Mouse (Mus musculus): ENCODE data around the gene Alad. TPM values are rescaled to one million over a fixed set of nuclear protein-coding genes. Genes with fewer than 3 reads are reported as not detected.

Alad gene
- polyA plus RNA-seq, 2 experiments: 296 to 629 TPM

- Histone ChIP-seq H3K4me3 (ENCODE audit: insufficient read depth in 1 of 2, low read depth in 2 of 2, low read length in 2 of 2) (peak overlapping the region; percentile 92 to 98), H3K9ac (replicated peaks) (peak overlapping the region; percentile 100), H3K4me2 (ENCODE audit: low read depth) (peak overlapping the region; percentile 87), H3K9me3 (ENCODE audit: control insufficient read depth, low read length) (no peaks in the 10 kb centered on the region), H3K4me1 (replicated peaks; ENCODE audit: control insufficient read depth in 2 of 2, insufficient read depth in 2 of 2, low read length in 1 of 2) (peaks cover 24 to 53% of the 10 kb centered on the region in 2 experiments), H3K27me3 (ENCODE audit: control insufficient read depth, insufficient read depth, low read length) (no peaks in the 10 kb centered on the region), H3K36me3 (replicated peaks; ENCODE audit: control insufficient read depth, insufficient read depth, low read depth) (peaks cover 42% of the 10 kb centered on the region), H3K27ac (peak overlapping the region; percentile 98)
- ATAC-seq (ENCODE audit: insufficient read depth): peak; percentile 90
- 7% methylated on average over 1 of the region's 1 CpGs for WGBS (ENCODE audit: insufficient replicate concordance)
- TF ChIP-seq CTCF (IDR thresholded peaks at IDR 0.05; ENCODE audit: low read depth): no peak
- TF ChIP-seq EP300 (IDR thresholded peaks at IDR 0.05; ENCODE audit: low read depth): peak; percentile 96
- peak; percentile 96 to 100 (median 98) for DNase-seq (ENCODE audit: low read depth in 3 of 3, low spot score in 3 of 3)
Measured at GRCm38 (mm10) chr4:62516579-62516978, 3.1 kb downstream of the Alad start.

GRCm38 (mm10) chr4:62516079-62516478 is 3.6 kb downstream of the Alad start:
- Histone ChIP-seq H3K36me3 (replicated peaks; ENCODE audit: control insufficient read depth, insufficient read depth, low read depth) (peaks cover 47% of the 10 kb centered on the region), H3K9ac (replicated peaks) (peak overlapping the region; percentile 100), H3K27me3 (ENCODE audit: control insufficient read depth, insufficient read depth, low read length) (no peaks in the 10 kb centered on the region), H3K4me2 (ENCODE audit: low read depth) (peak overlapping the region; percentile 87), H3K4me1 (replicated peaks; ENCODE audit: control insufficient read depth in 2 of 2, insufficient read depth in 2 of 2, low read length in 1 of 2) (peaks cover 25 to 52% of the 10 kb centered on the region in 2 experiments), H3K4me3 (ENCODE audit: insufficient read depth in 1 of 2, low read depth in 2 of 2, low read length in 2 of 2) (peak overlapping the region; percentile 92 to 98), H3K9me3 (ENCODE audit: control insufficient read depth, low read length) (no peaks in the 10 kb centered on the region), H3K27ac (peak overlapping the region; percentile 98)
- TF ChIP-seq CTCF (IDR thresholded peaks at IDR 0.05; ENCODE audit: low read depth) (peak; percentile 56), EP300 (IDR thresholded peaks at IDR 0.05; ENCODE audit: low read depth) (no peak)
- ATAC-seq (ENCODE audit: insufficient read depth) (peak; percentile 38; the same call in 1 of the 2 replicates), DNase-seq (ENCODE audit: low read depth in 3 of 3, low spot score in 3 of 3) (no peak)
- WGBS (ENCODE audit: insufficient replicate concordance): 12% methylated on average over 2 of the region's 2 CpGs

- DNase-seq (ENCODE audit: low read depth in 3 of 3, low spot score in 3 of 3) (no peak), ATAC-seq (ENCODE audit: insufficient read depth) (0 out of 2 replicates have a peak, but pooled peaks have one; percentile 7)
- H3K9ac ChIP-seq (replicated peaks): peak overlapping the region; percentile 100
- WGBS (ENCODE audit: insufficient replicate concordance): 7% methylated on average over 3 of the region's 3 CpGs
- peaks cover 22 to 49% of the 10 kb centered on the region in 2 experiments for H3K4me1 ChIP-seq (replicated peaks; ENCODE audit: control insufficient read depth in 2 of 2, insufficient read depth in 2 of 2, low read length in 1 of 2)
- H3K27me3 ChIP-seq (ENCODE audit: control insufficient read depth, insufficient read depth, low read length): no peaks in the 10 kb centered on the region
- peak overlapping the region; percentile 92 to 98 for H3K4me3 ChIP-seq (ENCODE audit: insufficient read depth in 1 of 2, low read depth in 2 of 2, low read length in 2 of 2)
- peaks cover 53% of the 10 kb centered on the region for H3K36me3 ChIP-seq (replicated peaks; ENCODE audit: control insufficient read depth, insufficient read depth, low read depth)
- peak overlapping the region; percentile 98 for H3K27ac ChIP-seq
- H3K4me2 ChIP-seq (ENCODE audit: low read depth): peak overlapping the region; percentile 87
- TF ChIP-seq EP300 (IDR thresholded peaks at IDR 0.05; ENCODE audit: low read depth) (0 out of 2 replicates have a peak, but pooled peaks have one; percentile 31), CTCF (IDR thresholded peaks at IDR 0.05; ENCODE audit: low read depth) (no peak)
- no peaks in the 10 kb centered on the region for H3K9me3 ChIP-seq (ENCODE audit: control insufficient read depth, low read length)
Measured at GRCm38 (mm10) chr4:62515490-62515889, 4.2 kb downstream of the Alad start.

GRCm38 (mm10) chr4:62514995-62515394 is 4.7 kb downstream of the Alad start:
- peak overlapping the region; percentile 100 for H3K9ac ChIP-seq (replicated peaks)

GRCm38 (mm10) chr4:62513998-62514506 is 5.7 kb downstream of the Alad start:
- Histone ChIP-seq H3K36me3 (replicated peaks; ENCODE audit: control insufficient read depth, insufficient read depth, low read depth) (peaks cover 67% of the 10 kb centered on the region), H3K27ac (peak overlapping the region; percentile 28), H3K4me2 (ENCODE audit: low read depth) (peak overlapping the region; percentile 87), H3K9me3 (ENCODE audit: control insufficient read depth, low read length) (no peaks in the 10 kb centered on the region), H3K9ac (replicated peaks) (peak overlapping the region; percentile 46), H3K27me3 (ENCODE audit: control insufficient read depth, insufficient read depth, low read length) (no peaks in the 10 kb centered on the region), H3K4me1 (replicated peaks; ENCODE audit: control insufficient read depth in 2 of 2, insufficient read depth in 2 of 2, low read length in 1 of 2) (peaks cover 20 to 49% of the 10 kb centered on the region in 2 experiments), H3K4me3 (ENCODE audit: insufficient read depth in 1 of 2, low read depth in 2 of 2, low read length in 2 of 2) (peak overlapping the region; percentile 45 to 98)
- ATAC-seq (ENCODE audit: insufficient read depth) (no peak), DNase-seq (ENCODE audit: low read depth in 3 of 3, low spot score in 3 of 3) (no peak)
- WGBS (ENCODE audit: insufficient replicate concordance): 50% methylated on average over 11 of the region's 11 CpGs
- TF ChIP-seq CTCF (IDR thresholded peaks at IDR 0.05; ENCODE audit: low read depth) (peak; percentile 24; the same call in 1 of the 2 replicates), EP300 (IDR thresholded peaks at IDR 0.05; ENCODE audit: low read depth) (no peak)

More at GRCm38 (mm10) chr4:62514995-62515394, 4.7 kb downstream of the Alad start:
- WGBS (ENCODE audit: insufficient replicate concordance): 60% methylated on average over 7 of the region's 7 CpGs
- Histone ChIP-seq H3K4me1 (replicated peaks; ENCODE audit: control insufficient read depth in 2 of 2, insufficient read depth in 2 of 2, low read length in 1 of 2) (peaks cover 20 to 49% of the 10 kb centered on the region in 2 experiments), H3K4me2 (ENCODE audit: low read depth) (peak overlapping the region; percentile 87), H3K9me3 (ENCODE audit: control insufficient read depth, low read length) (no peaks in the 10 kb centered on the region), H3K27ac (peak overlapping the region; percentile 98), H3K27me3 (ENCODE audit: control insufficient read depth, insufficient read depth, low read length) (no peaks in the 10 kb centered on the region), H3K4me3 (ENCODE audit: insufficient read depth in 1 of 2, low read depth in 2 of 2, low read length in 2 of 2) (peak overlapping the region; percentile 92 to 98), H3K36me3 (replicated peaks; ENCODE audit: control insufficient read depth, insufficient read depth, low read depth) (peaks cover 58% of the 10 kb centered on the region)
- TF ChIP-seq CTCF (IDR thresholded peaks at IDR 0.05; ENCODE audit: low read depth) (no peak), EP300 (IDR thresholded peaks at IDR 0.05; ENCODE audit: low read depth) (no peak)
- ATAC-seq (ENCODE audit: insufficient read depth): no peak
- no peak for DNase-seq (ENCODE audit: low read depth in 3 of 3, low spot score in 3 of 3)
